Mouse (Mus musculus) embryonic facial prominence, embryonic 11.5 days (tissue): ENCODE measurements around the gene Glrp1. TPM values are rescaled to one million over a fixed set of nuclear protein-coding genes. Genes with fewer than 3 reads are reported as not detected.

Experiments
- ATAC-seq: fragments of 200-750 bp; cut with Nextera tagmentation; replicated peaks from 2 replicates; pipeline ENCODE4 v1.8.0; 2017; ENCODE audit warnings: low read depth; ENCODE audit not compliant: insufficient number of reproducible peaks, low FRiP score, low TSS enrichment
- DNase-seq: peaks from one replicate; pipeline ENCODE4 v3.0.0-alpha.2; 2015; ENCODE audit warnings: low spot score
- H3K27ac ChIP-seq: fragments of 300-500 bp; sonication (generic); replicated peaks from 2 replicates; pipeline ENCODE4 v1.5.1; 2014; ENCODE audit warnings: mild to moderate bottlenecking, low read depth, low read length, control low read depth
- H3K27me3 ChIP-seq: fragments of 300-500 bp; sonication (generic); 2 replicates; pipeline ENCODE4 v1.6.1; 2014; ENCODE audit warnings: mild to moderate bottlenecking, low read length, moderate library complexity, mixed read lengths; ENCODE audit not compliant: control insufficient read depth, insufficient read depth
- H3K36me3 ChIP-seq: fragments of 300-500 bp; sonication (generic); replicated peaks from 2 replicates; pipeline ENCODE4 v1.6.1; 2014; ENCODE audit warnings: low read depth, mild to moderate bottlenecking, low read length, moderate library complexity, mixed read lengths; ENCODE audit not compliant: control insufficient read depth, insufficient read depth
- H3K4me1 ChIP-seq: fragments of 300-500 bp; sonication (generic); 2 replicates; pipeline ENCODE4 v1.6.1; 2014; ENCODE audit warnings: low read length, mixed read lengths; ENCODE audit not compliant: control insufficient read depth, insufficient read depth
- H3K4me2 ChIP-seq: fragments of 300-500 bp; sonication (generic); 2 replicates; pipeline ENCODE4 v1.6.1; 2014; ENCODE audit warnings: low read depth, mild to moderate bottlenecking, control low read depth, low read length, moderate library complexity
- H3K4me3 ChIP-seq: fragments of 300-500 bp; sonication (generic); 2 replicates; pipeline ENCODE4 v1.5.1; 2014; ENCODE audit warnings: low read depth, low read length, control low read depth
- H3K9ac ChIP-seq: fragments of 300-500 bp; sonication (generic); replicated peaks from 2 replicates; pipeline ENCODE4 v1.6.1; 2014; ENCODE audit warnings: mild to moderate bottlenecking, control low read depth, low read length
- H3K9me3 ChIP-seq: fragments of 300-500 bp; sonication (generic); replicated peaks from 2 replicates; pipeline ENCODE4 v1.6.1; 2016; ENCODE audit warnings: mild to moderate bottlenecking, low read length, inconsistent platforms, mixed read lengths; ENCODE audit not compliant: control insufficient read depth
- WGBS: fragments of 180-500 bp; shearing (Covaris S2); extraction: QIAGEN DNeasy Blood & Tissue Kit; methylation state at CpG from one replicate; pipeline ENCODE4 v1.1.7; 2014; 5-methylcytosine and 5-hydroxymethylcytosine counted together
- polyA plus RNA-seq: library from polyadenylated mRNA; unstranded; fragments of >200 nt; fragmentation: Nextera tagmentation; extraction: Ambion mirVana; gene quantifications from 2 replicates; pipeline ENCODE4 v1.2.1, GENCODE M21; 2014

Glrp1 gene
- polyA plus RNA-seq, 1 experiment from 2014 or later: not detected

DNA sequence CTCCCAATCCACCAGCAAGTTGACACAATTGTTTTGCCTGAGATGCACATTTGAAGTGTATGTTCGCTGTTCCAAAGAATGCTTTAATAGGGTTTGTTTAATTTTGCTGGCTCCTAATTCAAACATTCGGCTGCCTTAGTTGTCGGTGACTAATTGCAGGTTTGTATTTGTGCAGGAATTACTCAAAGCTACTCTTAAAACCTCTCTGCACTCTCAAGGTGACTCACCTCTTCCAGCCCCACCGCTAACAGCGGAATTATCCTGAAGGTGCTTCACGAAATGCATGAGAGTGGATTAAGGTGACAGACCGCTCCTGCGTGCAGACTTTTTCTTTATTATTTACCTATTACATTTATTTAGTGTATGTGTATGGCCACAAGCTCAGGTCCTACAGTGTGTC lies 2.0 kb downstream of the Glrp1 start:
- 83% methylated on average over 8 of the region's 8 CpGs for WGBS
- ATAC-seq (no peak), DNase-seq (no peak)
- H3K4me1 ChIP-seq: no peaks in the 10 kb centered on the region
- H3K36me3 ChIP-seq: no peaks in the 10 kb centered on the region
- no peak overlapping the region for H3K4me3 ChIP-seq
- H3K9ac ChIP-seq: no peak overlapping the region
- no peak overlapping the region for H3K4me2 ChIP-seq
- no peak overlapping the region for H3K27ac ChIP-seq
- H3K27me3 ChIP-seq: no peaks in the 10 kb centered on the region
- no peaks in the 10 kb centered on the region for H3K9me3 ChIP-seq

- Histone ChIP-seq H3K4me1 (no peaks in the 10 kb centered on the region), H3K27ac (no peak overlapping the region), H3K9ac (no peak overlapping the region), H3K4me3 (no peak overlapping the region), H3K27me3 (no peaks in the 10 kb centered on the region), H3K9me3 (no peaks in the 10 kb centered on the region), H3K36me3 (no peaks in the 10 kb centered on the region), H3K4me2 (no peak overlapping the region)
- no peak for DNase-seq
- no peak for ATAC-seq
- WGBS: 83% methylated on average over 5 of the region's 5 CpGs
Measured at GRCm38 (mm10) chr1:88507214-88507613, 2.7 kb downstream of the Glrp1 start.

DNA sequence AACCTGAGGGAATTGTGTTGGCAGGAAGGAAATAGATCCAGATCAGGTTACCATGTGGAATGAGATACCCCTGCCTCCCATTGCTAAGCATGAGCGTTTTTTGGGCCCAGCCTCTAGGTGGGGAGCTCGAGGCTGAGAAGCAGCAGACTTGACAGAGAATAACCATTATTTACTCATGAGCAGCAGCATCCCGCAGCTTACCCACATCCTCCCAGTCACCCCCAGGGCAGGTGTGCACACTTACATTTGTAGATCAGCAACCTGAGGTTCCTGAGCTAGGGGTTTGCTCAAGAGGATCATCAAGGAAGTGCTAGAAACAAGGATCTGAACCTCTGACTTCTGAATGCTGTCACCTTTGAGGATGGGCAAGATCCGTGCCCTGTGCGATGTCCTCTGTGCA lies 3.5 kb downstream of the Glrp1 start:
- no peaks in the 10 kb centered on the region for H3K36me3 ChIP-seq
- no peaks in the 10 kb centered on the region for H3K4me1 ChIP-seq
- no peak for ATAC-seq
- H3K9ac ChIP-seq: no peak overlapping the region
- no peak for DNase-seq
- H3K27me3 ChIP-seq: no peaks in the 10 kb centered on the region
- no peak overlapping the region for H3K4me3 ChIP-seq
- 69% methylated on average over 5 of the region's 5 CpGs for WGBS
- no peak overlapping the region for H3K4me2 ChIP-seq
- H3K27ac ChIP-seq: no peak overlapping the region
- no peaks in the 10 kb centered on the region for H3K9me3 ChIP-seq

DNA sequence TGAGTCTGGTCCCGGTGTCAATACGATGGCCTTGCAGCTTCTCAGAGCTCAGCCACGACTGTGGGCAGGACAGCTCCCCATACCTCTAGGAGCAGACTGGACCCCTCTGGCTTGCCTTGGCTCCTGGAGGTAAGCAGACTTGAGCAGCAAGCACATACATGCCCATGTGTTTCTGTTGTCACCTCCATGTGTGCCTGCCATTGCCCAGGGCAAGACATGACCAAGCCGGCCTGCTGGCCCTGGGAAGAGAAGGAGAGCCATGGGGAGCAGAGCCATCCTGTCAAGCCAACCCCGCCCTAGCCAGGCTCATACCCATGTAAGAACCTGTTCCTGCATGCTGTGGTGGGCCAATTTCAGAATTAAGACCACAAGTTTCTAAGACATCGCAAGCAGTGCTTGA lies 4.2 kb downstream of the Glrp1 start:
- ATAC-seq: no peak
- 82% methylated on average over 6 of the region's 6 CpGs for WGBS
- Histone ChIP-seq H3K4me2 (no peak overlapping the region), H3K4me3 (no peak overlapping the region), H3K4me1 (no peaks in the 10 kb centered on the region), H3K9ac (no peak overlapping the region), H3K9me3 (no peaks in the 10 kb centered on the region), H3K27me3 (no peaks in the 10 kb centered on the region), H3K27ac (no peak overlapping the region), H3K36me3 (no peaks in the 10 kb centered on the region)
- DNase-seq: no peak

DNA sequence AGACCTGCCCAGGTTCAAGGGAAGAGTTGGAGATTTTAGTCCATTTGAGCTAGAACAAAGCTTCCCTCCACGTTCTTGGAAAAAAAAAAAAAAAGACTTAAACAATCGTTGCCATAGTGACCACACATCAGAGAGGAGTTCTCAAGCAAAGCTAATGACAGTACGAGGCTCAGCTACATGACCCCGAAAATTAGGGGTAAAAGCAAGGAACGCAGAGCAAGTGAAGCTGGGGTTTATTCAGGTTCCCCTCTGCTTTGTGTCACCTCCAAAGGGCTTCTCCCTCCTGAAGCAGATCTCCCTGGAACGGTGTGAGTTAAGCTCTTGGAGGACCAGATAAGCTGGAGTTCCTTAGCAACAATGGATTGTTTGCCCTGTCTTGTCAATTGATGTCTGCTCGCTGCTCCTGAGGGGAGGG lies 5.3 kb downstream of the Glrp1 start:
- Histone ChIP-seq H3K4me3 (no peak overlapping the region), H3K4me2 (no peak overlapping the region), H3K27me3 (no peaks in the 10 kb centered on the region), H3K36me3 (no peaks in the 10 kb centered on the region), H3K27ac (no peak overlapping the region), H3K9ac (no peak overlapping the region), H3K9me3 (no peaks in the 10 kb centered on the region), H3K4me1 (no peaks in the 10 kb centered on the region)
- WGBS: 27% methylated on average over 7 of the region's 7 CpGs
- peak; percentile 29 for DNase-seq
- no peak for ATAC-seq

DNA sequence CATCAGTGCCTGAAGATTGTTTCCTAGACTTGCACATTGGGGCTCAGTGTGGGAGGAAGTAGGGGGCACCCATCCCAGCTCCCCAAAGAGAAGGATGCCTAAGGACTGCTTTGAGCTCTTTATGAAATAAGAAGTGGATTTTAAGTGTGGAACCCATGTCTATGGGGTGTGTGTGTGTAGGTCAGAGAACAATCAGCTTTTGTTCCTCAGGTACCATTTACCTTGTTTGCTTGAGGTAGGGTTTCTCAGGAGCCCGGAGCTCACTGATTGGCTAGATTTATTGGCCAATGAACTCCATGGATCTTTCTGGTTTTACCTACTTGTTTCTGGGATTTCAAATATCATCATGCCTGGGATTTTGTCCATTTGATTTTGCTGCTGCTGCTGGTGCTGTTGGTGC lies 7.0 kb downstream of the Glrp1 start:
- Histone ChIP-seq H3K4me1 (no peaks in the 10 kb centered on the region), H3K27me3 (no peaks in the 10 kb centered on the region), H3K9ac (no peak overlapping the region), H3K27ac (no peak overlapping the region), H3K9me3 (no peaks in the 10 kb centered on the region), H3K4me3 (no peak overlapping the region), H3K36me3 (no peaks in the 10 kb centered on the region), H3K4me2 (no peak overlapping the region)
- ATAC-seq (no peak), DNase-seq (no peak)
- 92% methylated on average over 1 of the region's 1 CpGs for WGBS

GRCm38 (mm10) chr1:88499230-88499737 lies 10.6 kb downstream of the Glrp1 start:
- ATAC-seq (no peak), DNase-seq (no peak)
- Histone ChIP-seq H3K4me3 (no peak overlapping the region), H3K36me3 (no peaks in the 10 kb centered on the region), H3K4me1 (no peaks in the 10 kb centered on the region), H3K4me2 (no peak overlapping the region), H3K9me3 (no peaks in the 10 kb centered on the region), H3K27me3 (no peaks in the 10 kb centered on the region), H3K9ac (no peak overlapping the region), H3K27ac (no peak overlapping the region)
- WGBS: 85% methylated on average over 11 of the region's 11 CpGs

DNA sequence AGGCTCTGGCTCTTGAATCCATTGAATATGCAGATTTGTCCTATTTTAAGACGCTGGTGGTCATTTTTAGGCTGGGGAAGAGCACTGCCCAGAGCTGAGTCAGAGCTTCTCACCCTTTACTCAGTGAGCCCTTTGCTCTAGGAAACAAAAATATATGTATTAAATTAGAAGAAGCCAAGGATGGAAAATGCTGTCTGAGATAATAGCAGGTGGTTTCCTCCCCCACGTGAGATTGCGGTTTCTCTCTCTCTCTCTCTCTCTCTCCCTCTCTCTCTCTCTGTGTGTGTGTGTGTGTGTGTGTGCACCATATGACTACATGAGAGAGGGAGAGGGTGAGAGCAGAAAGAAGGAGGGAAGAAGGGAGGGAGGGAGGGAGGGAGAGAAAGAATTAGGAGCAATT lies 12.5 kb downstream of the Glrp1 start:
- WGBS: 78% methylated on average over 3 of the region's 3 CpGs
- no peaks in the 10 kb centered on the region for H3K9me3 ChIP-seq
- DNase-seq (no peak), ATAC-seq (no peak)
- no peak overlapping the region for H3K4me2 ChIP-seq
- H3K36me3 ChIP-seq: no peaks in the 10 kb centered on the region
- H3K27ac ChIP-seq: no peak overlapping the region
- H3K4me3 ChIP-seq: no peak overlapping the region
- H3K9ac ChIP-seq: no peak overlapping the region
- H3K27me3 ChIP-seq: no peaks in the 10 kb centered on the region
- no peaks in the 10 kb centered on the region for H3K4me1 ChIP-seq
